Mouse (Mus musculus) lung, embryonic 14.5 days (tissue): ENCODE data around the gene Prr27. TPM values are rescaled to one million over a fixed set of nuclear protein-coding genes. Genes with fewer than 3 reads are reported as not detected.

Experiments used
- ATAC-seq: fragments of 200-750 bp; cut with Nextera tagmentation; 2 replicates; pipeline ENCODE4 v1.8.0; 2017; ENCODE audit warnings: mild to moderate bottlenecking, moderate TSS enrichment, moderate library complexity; ENCODE audit not compliant: insufficient read depth
- DNase-seq: peaks from one replicate; pipeline ENCODE4 v3.0.0-alpha.2; 2015
- H3K27ac ChIP-seq: fragments of 300-500 bp; sonication (generic); 2 replicates; pipeline ENCODE4 v1.5.1; 2014; ENCODE audit warnings: low read depth, mild to moderate bottlenecking, moderate library complexity
- H3K27me3 ChIP-seq: fragments of 300-500 bp; sonication (generic); 2 replicates; pipeline ENCODE4 v1.6.1; 2014; ENCODE audit warnings: low read length, control low read depth; ENCODE audit not compliant: insufficient read depth
- H3K36me3 ChIP-seq: fragments of 300-500 bp; sonication (generic); 2 replicates; pipeline ENCODE4 v1.6.1; 2014; ENCODE audit warnings: control low read depth; ENCODE audit not compliant: insufficient read depth
- H3K4me1 ChIP-seq: fragments of 300-500 bp; sonication (generic); 2 replicates; pipeline ENCODE4 v1.6.1; 2014; ENCODE audit warnings: antibody characterized with exemption, control low read depth; ENCODE audit not compliant: insufficient read depth
- H3K4me2 ChIP-seq: fragments of 300-500 bp; sonication (generic); 2 replicates; pipeline ENCODE4 v1.6.1; 2014; ENCODE audit warnings: mild to moderate bottlenecking
- H3K4me3 ChIP-seq: fragments of 300-500 bp; sonication (generic); 2 replicates; pipeline ENCODE4 v1.5.1; 2014; ENCODE audit warnings: low read depth, low read length
- H3K9ac ChIP-seq: fragments of 300-500 bp; sonication (generic); 2 replicates; pipeline ENCODE4 v1.6.1; 2014
- H3K9me3 ChIP-seq: fragments of 300-500 bp; sonication (generic); 2 replicates; pipeline ENCODE4 v1.6.1; 2016; ENCODE audit warnings: low read depth, low read length, control low read depth
- CTCF ChIP-seq: IDR thresholded peaks from 2 replicates; pipeline ENCODE4 v1.5.1; 2016; ENCODE audit warnings: antibody characterized with exemption, low read depth
- WGBS: fragments of 180-500 bp; shearing (Covaris S2); extraction: QIAGEN DNeasy Blood & Tissue Kit; methylation state at CpG from one replicate; pipeline ENCODE4 v1.1.7; 2014; 5-methylcytosine and 5-hydroxymethylcytosine counted together
- polyA plus RNA-seq: library from polyadenylated mRNA; unstranded; fragments of >200 nt; fragmentation: Nextera tagmentation; extraction: Ambion mirVana; gene quantifications from 2 replicates; pipeline ENCODE4 v1.2.1, GENCODE M21; 2014

Gene Prr27
- polyA plus RNA-seq, 1 experiment from 2014 or later = not detected

DNA sequence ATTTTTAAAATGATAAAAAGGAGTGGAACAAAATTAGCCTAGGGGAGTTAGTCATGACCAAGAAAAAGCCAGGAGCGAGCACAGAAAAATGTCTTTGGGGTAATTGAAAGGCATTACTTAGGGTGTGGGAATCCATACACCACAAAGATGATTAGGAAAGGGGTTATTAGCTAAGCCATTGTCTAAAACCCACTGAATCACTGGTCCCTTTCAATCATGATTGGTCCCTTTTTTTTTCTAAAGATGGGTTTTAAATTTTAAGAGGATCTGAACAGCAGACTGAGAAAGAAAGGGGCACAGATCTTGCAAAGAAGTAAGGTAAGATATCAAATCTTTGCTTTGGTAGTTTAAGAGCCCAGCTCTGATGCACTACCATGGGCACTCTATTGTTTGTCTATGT lies 59.2 kb downstream of the Prr27 start, which contains the start of gene Odam:
Odam (plus strand) TSS at position 301 of the 400 bp plus-strand sequence.
- H3K9ac ChIP-seq = no peak within 1 kb of the TSS
- no peaks in the 10 kb centered on the region for H3K9me3 ChIP-seq
- ATAC-seq (no peak), DNase-seq (no peak)
- no peaks in the 10 kb centered on the region for H3K4me1 ChIP-seq
- no peak within 1 kb of the TSS for H3K4me3 ChIP-seq
- TF ChIP-seq CTCF = no peak
- H3K27ac ChIP-seq = no peak within 1 kb of the TSS
- no peak within 1 kb of the TSS for H3K4me2 ChIP-seq
- no peaks in the 10 kb centered on the region for H3K36me3 ChIP-seq
- no peaks in the 10 kb centered on the region for H3K27me3 ChIP-seq
- 89% methylated on average over 1 of the region's 1 CpGs for WGBS

Other genes starting within 250 kb of the Prr27 start
- not detected in 2 replicates for gene Sult1e1, start 234.1 kb upstream of the Prr27 start, polyA plus RNA-seq
- gene Csn1s1, start 159.5 kb upstream of the Prr27 start, polyA plus RNA-seq = not detected in 2 replicates
- gene Csn2, start 126.1 kb upstream of the Prr27 start, polyA plus RNA-seq = not detected in 2 replicates
- gene Csn1s2a, start 51.1 kb upstream of the Prr27 start, polyA plus RNA-seq = not detected in 2 replicates
- not detected in 2 replicates for gene Csn1s2b, start 17.6 kb upstream of the Prr27 start, polyA plus RNA-seq
- not detected in 2 replicates for gene Odam, start 59.3 kb downstream of the Prr27 start, polyA plus RNA-seq
- not detected in 2 replicates for gene Csn3, start 99.9 kb downstream of the Prr27 start, polyA plus RNA-seq
- gene 2310003L06Rik, start 143.8 kb downstream of the Prr27 start, polyA plus RNA-seq = not detected in 2 replicates
- gene Gm28434, start 143.8 kb downstream of the Prr27 start, polyA plus RNA-seq = not detected in 2 replicates
- not detected in 2 replicates for gene Cabs1, start 153.8 kb downstream of the Prr27 start, polyA plus RNA-seq
- not detected in 2 replicates for gene Smr3a, start 176.9 kb downstream of the Prr27 start, polyA plus RNA-seq